Mouse (Mus musculus) brain, embryonic 14.5 days (tissue): Measurements from ENCODE around the gene Chka. TPM values are rescaled to one million over a fixed set of nuclear protein-coding genes. Genes with fewer than 3 reads are reported as not detected.

ENCODE experiments used
- DNase-seq: peaks from one replicate; pipeline ENCODE4 v3.0.0-alpha.2; 2011; ENCODE audit warnings: low read depth
- CTCF ChIP-seq: fragments of 200-500 bp; IDR thresholded peaks from 2 replicates; pipeline ENCODE4 v1.5.1; 2012; ENCODE audit warnings: inconsistent platforms, mild to moderate bottlenecking, moderate library complexity, borderline replicate concordance; ENCODE audit not compliant: insufficient read depth, insufficient read length; ENCODE audit errors: extremely low read depth
- POLR2A ChIP-seq: fragments of 200-500 bp; IDR thresholded peaks from 2 replicates; pipeline ENCODE4 v1.6.1; 2012; ENCODE audit warnings: mild to moderate bottlenecking, inconsistent platforms, borderline replicate concordance; ENCODE audit not compliant: poor library complexity, insufficient read depth, insufficient read length, severe bottlenecking; ENCODE audit errors: extremely low read depth
- polyA plus RNA-seq: library from polyadenylated mRNA; depleted of rRNA; stranded (reverse); fragments of >200 nt; gene quantifications from 2 replicates; pipeline ENCODE4 v1.2.3, GENCODE M21; 2012; rRNA removed

Gene Chka
- polyA plus RNA-seq, 1 experiment = 79.9 TPM

DNA sequence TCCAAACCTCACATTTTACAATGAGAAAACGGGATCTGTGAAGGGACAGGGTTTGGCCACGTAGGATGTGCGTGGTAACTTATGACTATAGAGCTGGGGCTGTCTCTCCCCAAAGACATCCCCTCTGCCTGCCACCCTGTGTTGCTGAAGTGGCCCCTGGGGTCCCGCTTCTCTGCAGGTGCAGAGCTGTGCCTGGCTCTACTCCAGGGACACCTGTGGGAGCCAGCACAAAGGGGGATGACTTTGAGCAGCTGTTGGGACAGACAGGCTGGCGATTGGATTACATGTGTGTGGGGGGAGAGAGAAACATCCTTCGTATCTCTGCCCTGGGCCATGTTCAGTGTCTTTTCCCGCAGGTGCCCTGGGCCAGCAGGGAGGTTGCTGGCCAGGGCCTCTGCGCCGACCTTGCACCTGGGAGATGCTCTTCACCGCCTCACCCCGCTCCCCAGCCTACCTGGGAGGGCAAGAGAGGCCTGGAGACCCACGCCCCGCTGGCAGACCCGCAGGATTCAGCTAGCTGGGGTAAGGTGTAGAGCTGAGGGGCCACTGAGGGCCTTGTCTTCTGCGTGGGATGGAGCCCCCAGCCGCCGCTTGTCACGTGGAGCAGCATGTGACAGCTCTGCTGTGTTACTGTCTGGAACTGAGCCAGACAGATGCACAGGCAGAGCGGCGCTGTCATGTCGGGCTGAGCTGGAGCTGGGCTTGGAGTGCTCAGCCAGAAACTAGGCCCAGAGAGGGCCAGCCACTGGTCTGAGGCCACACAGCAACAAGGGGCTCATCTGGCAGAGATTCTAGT lies 78.9 kb downstream of the Chka start:
- DNase-seq = peak; percentile 42
- no peak for TF ChIP-seq CTCF

DNA sequence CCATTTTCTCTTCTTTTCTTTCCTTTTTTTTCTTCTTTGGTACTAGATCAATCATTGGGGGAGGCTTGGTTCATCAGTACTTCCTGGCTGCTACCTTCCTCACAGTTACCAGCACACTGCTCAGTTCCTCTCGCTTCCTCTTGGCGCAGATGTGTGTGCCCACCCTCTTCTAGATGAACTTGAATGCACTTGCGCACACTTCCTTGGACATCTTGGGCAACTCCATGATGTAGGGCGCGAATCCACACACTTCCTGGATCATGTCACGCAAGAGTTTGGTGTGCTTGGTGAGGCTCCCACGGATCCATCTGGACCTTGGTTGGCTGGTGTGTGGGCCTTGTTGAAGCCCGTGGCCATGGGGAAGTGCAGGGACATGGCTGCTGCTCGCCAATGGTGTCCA lies 80.1 kb downstream of the Chka start:
- no peak for TF ChIP-seq CTCF
- no peak for TF ChIP-seq POLR2A
- no peak for DNase-seq

DNA sequence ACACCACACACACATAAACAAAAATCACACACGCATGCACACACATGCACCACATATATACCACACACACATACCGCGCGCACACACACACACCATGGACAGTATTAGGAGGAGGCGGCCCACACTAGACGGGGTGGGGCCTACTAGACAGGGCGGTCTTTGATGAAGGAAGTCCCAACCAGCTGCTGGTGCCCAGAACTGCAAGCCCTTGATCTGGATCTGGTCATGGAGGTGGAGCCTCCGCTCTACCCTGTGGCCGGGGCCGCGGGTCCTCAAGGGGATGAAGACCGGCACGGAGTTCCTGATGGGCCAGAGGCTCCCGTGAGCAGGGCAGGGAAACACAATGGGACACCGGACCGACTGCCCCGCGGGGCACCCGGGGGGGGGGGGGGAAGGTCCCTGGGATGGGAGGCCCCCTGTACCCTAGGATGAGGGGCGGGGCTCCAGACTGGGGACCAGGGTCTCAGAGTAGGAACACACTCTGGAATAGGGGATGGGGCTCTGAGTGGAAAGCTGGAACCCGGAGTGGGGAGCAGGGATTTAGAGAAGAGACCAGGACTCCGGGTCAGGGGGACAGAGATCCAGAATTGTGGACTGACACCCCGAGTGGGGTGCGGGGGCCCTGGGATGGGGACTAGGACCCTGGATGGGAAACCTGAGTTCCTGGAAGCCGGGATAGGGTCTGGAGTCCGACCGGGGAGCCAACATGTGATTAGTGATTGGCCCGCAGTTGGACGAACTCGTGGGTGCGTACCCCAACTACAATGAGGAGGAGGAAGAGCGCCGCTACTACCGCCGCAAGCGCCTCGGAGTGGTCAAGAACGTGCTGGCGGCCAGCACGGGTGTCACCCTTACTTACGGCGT lies 83.7 kb downstream of the Chka start, which contains the start of gene Unc93b1:
Gene Unc93b1 (plus strand): TSS at position 155 of the 864 bp plus-strand sequence.
- DNase-seq = peak; percentile 49
- TF ChIP-seq CTCF (no peak), POLR2A (no peak)

DNA sequence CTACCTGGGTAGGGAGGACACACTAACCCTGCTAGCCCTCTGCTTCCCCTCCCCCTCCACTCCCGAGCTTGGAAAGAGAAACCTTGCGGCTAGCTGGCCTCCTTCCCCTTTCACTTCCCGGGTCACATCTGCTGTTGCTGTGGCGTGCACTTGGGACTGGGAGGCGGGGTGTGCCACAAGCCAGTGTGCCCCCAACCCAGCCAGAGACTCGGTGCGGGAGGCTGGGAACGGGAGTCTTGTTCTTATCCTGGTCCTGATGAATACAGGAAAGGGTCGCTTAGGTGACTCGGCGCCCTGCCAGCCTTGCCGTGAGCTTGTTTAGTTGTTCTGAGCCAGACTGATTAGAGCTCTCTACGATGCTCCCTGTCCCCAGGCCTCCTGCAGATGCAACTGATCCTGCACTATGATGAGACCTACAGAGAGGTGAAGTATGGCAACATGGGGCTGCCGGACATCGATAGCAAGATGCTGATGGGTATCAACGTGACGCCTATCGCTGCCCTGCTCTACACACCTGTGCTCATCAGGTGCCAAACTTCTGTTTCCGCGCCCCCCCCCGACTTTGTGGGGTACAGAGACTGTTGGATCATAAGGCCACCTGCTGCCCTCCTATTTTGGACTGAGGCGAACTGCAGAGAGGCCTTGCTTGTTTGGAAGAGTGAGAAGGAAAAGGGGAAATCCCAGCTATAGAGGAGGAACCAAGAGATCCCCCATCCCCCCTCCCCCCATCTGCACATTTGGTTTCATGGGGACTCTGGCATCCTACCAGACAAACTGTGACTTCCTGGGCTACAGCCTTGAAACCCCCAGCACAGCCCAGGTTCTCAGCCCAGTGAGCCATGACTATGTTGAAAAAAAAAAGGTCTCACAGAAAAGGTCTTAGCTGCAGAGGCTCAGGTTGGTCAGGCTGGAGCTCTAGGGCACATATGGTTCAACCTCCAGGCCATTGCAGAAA lies 84.6 kb downstream of the Chka start:
- peak; percentile 57 for DNase-seq
- TF ChIP-seq CTCF (no peak), POLR2A (no peak)

DNA sequence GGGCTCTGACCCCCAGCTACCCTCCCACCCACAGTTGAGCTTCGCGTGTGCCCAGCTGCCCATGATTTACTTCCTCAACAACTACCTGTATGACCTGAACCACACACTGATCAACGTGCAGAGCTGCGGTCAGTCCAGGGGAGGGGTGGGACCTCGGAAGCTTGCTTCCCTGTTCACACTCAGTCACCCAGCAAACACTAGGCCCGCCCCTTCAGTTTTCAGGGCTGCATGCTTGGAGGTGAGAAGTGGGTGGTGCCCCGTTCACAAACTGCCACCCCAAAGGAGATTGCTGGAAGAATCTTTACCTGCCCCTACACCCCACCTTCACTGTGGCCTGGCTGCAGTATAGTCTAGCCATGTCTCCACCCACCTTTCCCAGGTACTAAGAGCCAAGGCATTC lies 90.7 kb downstream of the Chka start:
- DNase-seq = no peak
- TF ChIP-seq CTCF (no peak), POLR2A (no peak)

DNA sequence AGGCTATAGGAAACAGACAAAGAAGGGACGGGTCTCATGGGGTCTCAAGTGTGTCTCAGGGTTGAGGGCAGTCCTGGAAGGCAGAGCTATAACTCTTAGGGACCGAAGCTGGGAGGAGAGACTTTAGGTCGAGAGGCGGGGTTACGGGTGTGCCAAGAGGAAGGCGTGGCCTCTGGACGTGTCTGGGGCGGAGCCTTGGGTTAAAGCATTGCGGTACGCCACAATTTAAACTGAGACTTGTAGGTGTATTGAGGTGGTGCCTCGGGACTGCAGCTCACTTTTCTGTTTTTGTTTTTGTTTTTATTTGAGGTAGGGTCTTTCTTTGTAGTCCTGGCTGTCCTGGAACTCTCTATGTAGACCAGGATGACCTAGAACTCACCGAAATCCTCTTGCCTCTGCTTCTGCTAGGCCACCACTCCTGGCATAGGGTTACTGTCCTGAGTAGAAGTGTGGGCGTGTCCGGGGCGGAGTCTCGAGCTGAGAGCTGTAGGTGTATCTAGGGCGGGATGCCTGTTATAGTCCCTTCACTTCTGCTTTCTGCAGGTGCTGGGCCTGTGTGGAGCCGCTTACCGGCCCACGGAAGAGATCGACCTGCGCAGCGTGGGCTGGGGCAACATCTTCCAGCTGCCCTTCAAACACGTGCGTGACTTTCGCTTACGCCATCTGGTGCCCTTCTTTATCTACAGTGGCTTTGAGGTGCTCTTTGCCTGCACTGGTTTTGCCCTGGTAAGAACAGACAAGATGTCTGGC lies 91.6 kb downstream of the Chka start:
- DNase-seq = no peak
- TF ChIP-seq CTCF (no peak), POLR2A (no peak)

Other genes starting within 250 kb of the Chka start
- gene Lrp5, start 165.2 kb upstream of the Chka start, polyA plus RNA-seq = 4.8 and 10.7 TPM in 2 replicates
- gene 1810055G02Rik, start 143.5 kb upstream of the Chka start, polyA plus RNA-seq = 48.5 and 50.3 TPM in 2 replicates
- 46.7 and 62.8 TPM in 2 replicates for gene Kmt5b, start 84.4 kb upstream of the Chka start, polyA plus RNA-seq
- gene Tcirg1, start 55.4 kb downstream of the Chka start, polyA plus RNA-seq = 31.4 and 45.2 TPM in 2 replicates
- gene Ndufs8, start 61.0 kb downstream of the Chka start, polyA plus RNA-seq = 184 and 218 TPM in 2 replicates
- gene Aldh3b1, start 78.0 kb downstream of the Chka start, polyA plus RNA-seq = 1.2 and 1.8 TPM in 2 replicates
- gene Unc93b1, start 83.4 kb downstream of the Chka start, polyA plus RNA-seq = 12.3 and 13.4 TPM in 2 replicates
- 0.01 and 0.05 TPM in 2 replicates for gene Aldh3b3, start 106.9 kb downstream of the Chka start, polyA plus RNA-seq
- 1.1 and 1.3 TPM in 2 replicates for gene Aldh3b2, start 120.6 kb downstream of the Chka start, polyA plus RNA-seq
- 2.5 and 2.7 TPM in 2 replicates for gene Acy3, start 134.8 kb downstream of the Chka start, polyA plus RNA-seq
- 0.16 and 0.46 TPM in 2 replicates for gene Tbx10, start 141.0 kb downstream of the Chka start, polyA plus RNA-seq
- gene Nudt8, start 148.8 kb downstream of the Chka start, polyA plus RNA-seq = 16.4 and 17.5 TPM in 2 replicates
- gene Gm49405, start 148.9 kb downstream of the Chka start, polyA plus RNA-seq = 8.3 and 9.0 TPM in 2 replicates
- 18.4 and 22.7 TPM in 2 replicates for gene Doc2g, start 151.5 kb downstream of the Chka start, polyA plus RNA-seq
- gene Ndufv1, start 161.0 kb downstream of the Chka start, polyA plus RNA-seq = 174 and 194 TPM in 2 replicates
- 266 and 307 TPM in 2 replicates for gene Gstp1, start 186.2 kb downstream of the Chka start, polyA plus RNA-seq
- gene Gstp2, start 194.2 kb downstream of the Chka start, polyA plus RNA-seq = 2.9 and 9.0 TPM in 2 replicates
- not detected in 2 replicates for gene Gstp3, start 207.8 kb downstream of the Chka start, polyA plus RNA-seq
- not detected in 2 replicates for gene Cabp2, start 229.8 kb downstream of the Chka start, polyA plus RNA-seq
- gene Cdk2ap2, start 245.4 kb downstream of the Chka start, polyA plus RNA-seq = 56.1 and 82.2 TPM in 2 replicates
- 149 and 158 TPM in 2 replicates for gene Pitpnm1, start 248.2 kb downstream of the Chka start, polyA plus RNA-seq